Mouse (Mus musculus) lung, postnatal 0 days (tissue): ENCODE results near the gene Gpc1.

ENCODE experiments used
- CTCF ChIP-seq: IDR thresholded peaks from 2 replicates; pipeline ENCODE4 v1.5.1; 2016; ENCODE audit warnings: antibody characterized with exemption, mild to moderate bottlenecking
- EP300 ChIP-seq: IDR thresholded peaks from 2 replicates; pipeline ENCODE4 v1.6.1; 2016; ENCODE audit warnings: antibody characterized with exemption, mild to moderate bottlenecking, control low read depth

DNA sequence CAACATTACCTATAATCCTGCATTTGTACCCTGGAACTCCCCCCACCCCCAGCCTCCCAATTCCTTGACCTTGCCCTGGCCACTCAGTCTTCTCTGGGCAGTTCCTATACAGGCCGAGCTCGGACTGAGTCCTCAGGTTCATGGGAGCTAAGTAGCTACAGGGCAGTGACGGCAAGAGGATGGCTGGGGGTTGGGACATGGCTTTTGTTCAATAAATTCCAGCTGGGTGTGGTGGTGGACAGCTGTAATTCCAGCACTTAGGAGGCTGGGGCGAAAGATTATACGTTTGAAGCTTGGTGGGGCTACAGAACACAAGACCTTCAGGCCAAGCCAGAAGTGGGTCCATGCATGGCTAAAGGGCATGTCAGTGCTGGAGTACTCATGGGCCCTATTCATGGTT, 48.7 kb downstream of the Gpc1 start:
- TF ChIP-seq EP300 (no peak), CTCF (no peak)
